Mouse (Mus musculus) heart, postnatal 0 days (tissue): ENCODE data around the gene Map4k4.

ENCODE experiments used
- CTCF ChIP-seq: IDR thresholded peaks from 2 replicates; pipeline ENCODE4 v1.5.1; 2016; ENCODE audit warnings: antibody characterized with exemption, control low read depth, low read depth
- EP300 ChIP-seq: IDR thresholded peaks from 2 replicates; pipeline ENCODE4 v1.6.1; 2016; ENCODE audit warnings: antibody characterized with exemption, low read depth

DNA sequence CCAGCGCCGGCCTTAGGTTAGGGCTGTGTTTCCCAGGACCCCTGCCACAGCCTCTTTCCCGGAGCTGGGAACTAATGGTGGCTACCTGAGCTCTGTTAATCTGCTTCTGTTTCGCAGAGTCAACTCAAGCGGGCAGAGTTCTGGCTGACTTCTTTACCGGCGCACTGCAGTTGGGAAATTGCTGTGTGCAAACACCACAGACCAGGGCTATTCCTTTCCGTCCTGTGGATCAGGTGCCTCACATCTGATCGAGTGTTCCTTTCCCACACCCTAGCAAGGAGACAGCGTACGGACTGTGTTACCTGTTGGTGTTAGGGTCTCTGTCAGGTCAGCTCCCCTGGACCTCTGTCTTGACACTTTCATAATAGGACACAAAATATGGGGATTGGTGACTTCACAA lies 157.3 kb downstream of the Map4k4 start:
- no peak for TF ChIP-seq CTCF
- TF ChIP-seq EP300: no peak
